Mouse (Mus musculus) hindbrain, embryonic 14.5 days (tissue): ENCODE data around the gene Misp. TPM values are rescaled to one million over a fixed set of nuclear protein-coding genes. Genes with fewer than 3 reads are reported as not detected.

Experiments
- ATAC-seq: fragments of 200-750 bp; cut with Nextera tagmentation; 2 replicates; pipeline ENCODE4 v1.8.0; 2017; ENCODE audit warnings: moderate number of reproducible peaks, mild to moderate bottlenecking, moderate TSS enrichment, moderate library complexity; ENCODE audit not compliant: low FRiP score
- DNase-seq: peaks from one replicate; pipeline ENCODE4 v3.0.0-alpha.2; 2015; ENCODE audit warnings: low spot score
- H3K27ac ChIP-seq: fragments of 300-500 bp; sonication (generic); 2 replicates; pipeline ENCODE4 v1.5.1; 2014; ENCODE audit warnings: mild to moderate bottlenecking, moderate library complexity
- H3K27me3 ChIP-seq: fragments of 300-500 bp; sonication (generic); 2 replicates; pipeline ENCODE4 v1.6.1; 2014; ENCODE audit warnings: mild to moderate bottlenecking, low read length, mixed read lengths; ENCODE audit not compliant: control insufficient read depth, insufficient read depth
- H3K36me3 ChIP-seq: fragments of 300-500 bp; sonication (generic); replicated peaks from 2 replicates; pipeline ENCODE4 v1.6.1; 2014; ENCODE audit not compliant: control insufficient read depth, insufficient read depth
- H3K4me1 ChIP-seq: fragments of 300-500 bp; sonication (generic); replicated peaks from 2 replicates; pipeline ENCODE4 v1.6.1; 2014; ENCODE audit warnings: antibody characterized with exemption, low read length, mixed read lengths; ENCODE audit not compliant: control insufficient read depth, insufficient read depth
- H3K4me2 ChIP-seq: fragments of 300-500 bp; sonication (generic); replicated peaks from 2 replicates; pipeline ENCODE4 v1.6.1; 2014; ENCODE audit warnings: mild to moderate bottlenecking, moderate library complexity
- H3K4me3 ChIP-seq: fragments of 300-500 bp; sonication (generic); replicated peaks from 2 replicates; pipeline ENCODE4 v1.5.1; 2014; ENCODE audit warnings: mild to moderate bottlenecking, low read length
- H3K9ac ChIP-seq: fragments of 300-500 bp; sonication (generic); 2 replicates; pipeline ENCODE4 v1.6.1; 2014
- H3K9me3 ChIP-seq: fragments of 300-500 bp; sonication (generic); 2 replicates; pipeline ENCODE4 v1.6.1; 2016; ENCODE audit warnings: low read length; ENCODE audit not compliant: control insufficient read depth
- WGBS: fragments of 180-500 bp; shearing (Covaris S2); extraction: QIAGEN DNeasy Blood & Tissue Kit; methylation state at CpG from one replicate; pipeline ENCODE4 v1.1.7; 2014; 5-methylcytosine and 5-hydroxymethylcytosine counted together
- polyA plus RNA-seq: library from polyadenylated mRNA; unstranded; fragments of >200 nt; fragmentation: Nextera tagmentation; extraction: Ambion mirVana; gene quantifications from 2 replicates; pipeline ENCODE4 v1.2.1, GENCODE M21; 2014

The Misp gene
- polyA plus RNA-seq, 1 experiment from 2014 or later: 0.08 TPM

- Histone ChIP-seq H3K4me1 (no peaks in the 10 kb centered on the region), H3K27me3 (no peaks in the 10 kb centered on the region), H3K36me3 (peaks cover 83% of the 10 kb centered on the region), H3K27ac (no peak overlapping the region), H3K4me2 (no peak overlapping the region), H3K4me3 (no peak overlapping the region), H3K9ac (no peak overlapping the region), H3K9me3 (no peaks in the 10 kb centered on the region)
- WGBS: 86% methylated on average over 12 of the region's 12 CpGs
- DNase-seq (no peak), ATAC-seq (no peak)
Observed at GRCm38 (mm10) chr10:79815671-79816494, 4.9 kb upstream of the Misp start.

GRCm38 (mm10) chr10:79817111-79817510, 3.7 kb upstream of the Misp start:
- no peaks in the 10 kb centered on the region for H3K9me3 ChIP-seq
- peaks cover 79% of the 10 kb centered on the region for H3K36me3 ChIP-seq
- ATAC-seq: no peak
- no peak overlapping the region for H3K27ac ChIP-seq
- H3K27me3 ChIP-seq: no peaks in the 10 kb centered on the region
- no peak overlapping the region for H3K4me3 ChIP-seq
- peaks cover under 1% of the 10 kb centered on the region; the same call in 1 of the 2 replicates for H3K4me1 ChIP-seq
- DNase-seq: no peak
- H3K4me2 ChIP-seq: no peak overlapping the region
- 80% methylated on average over 2 of the region's 2 CpGs for WGBS
- no peak overlapping the region for H3K9ac ChIP-seq

- no peak for ATAC-seq
- no peaks in the 10 kb centered on the region for H3K9me3 ChIP-seq
- H3K4me2 ChIP-seq: no peak overlapping the region
- H3K4me1 ChIP-seq: peaks cover 5% of the 10 kb centered on the region; the same call in 1 of the 2 replicates
- 67% methylated on average over 4 of the region's 4 CpGs for WGBS
- H3K27ac ChIP-seq: no peak overlapping the region
- no peak overlapping the region for H3K4me3 ChIP-seq
- peaks cover 71% of the 10 kb centered on the region for H3K36me3 ChIP-seq
- no peak overlapping the region for H3K9ac ChIP-seq
- no peak for DNase-seq
- H3K27me3 ChIP-seq: no peaks in the 10 kb centered on the region
Observed at GRCm38 (mm10) chr10:79818225-79818624, 2.6 kb upstream of the Misp start.

- Histone ChIP-seq H3K27me3 (no peaks in the 10 kb centered on the region), H3K9me3 (no peaks in the 10 kb centered on the region), H3K9ac (no peak overlapping the region), H3K4me2 (no peak overlapping the region), H3K27ac (no peak overlapping the region), H3K36me3 (peaks cover 65% of the 10 kb centered on the region), H3K4me3 (no peak overlapping the region), H3K4me1 (peaks cover 5% of the 10 kb centered on the region; the same call in 1 of the 2 replicates)
- 92% methylated on average over 17 of the region's 17 CpGs for WGBS
- ATAC-seq (no peak), DNase-seq (no peak)
Observed at GRCm38 (mm10) chr10:79819606-79820005, 1.2 kb upstream of the Misp start.

GRCm38 (mm10) chr10:79820277-79820676, 512 bp upstream of the Misp start:
- peaks cover 62% of the 10 kb centered on the region for H3K36me3 ChIP-seq
- no peak for ATAC-seq

GRCm38 (mm10) chr10:79821731-79822130, 942 bp downstream of the Misp start:
- Histone ChIP-seq H3K9ac (no peak overlapping the region), H3K27ac (no peak overlapping the region), H3K4me1 (peaks cover 5% of the 10 kb centered on the region; the same call in 1 of the 2 replicates), H3K4me2 (no peak overlapping the region), H3K9me3 (no peaks in the 10 kb centered on the region), H3K4me3 (no peak overlapping the region), H3K36me3 (peaks cover 47% of the 10 kb centered on the region), H3K27me3 (no peaks in the 10 kb centered on the region)
- DNase-seq: no peak
- no peak for ATAC-seq
- WGBS: 91% methylated on average over 12 of the region's 12 CpGs

More at GRCm38 (mm10) chr10:79820277-79820676, 512 bp upstream of the Misp start:
- WGBS: 93% methylated on average over 8 of the region's 8 CpGs
- Histone ChIP-seq H3K9me3 (no peaks in the 10 kb centered on the region), H3K27me3 (no peaks in the 10 kb centered on the region), H3K4me2 (no peak overlapping the region), H3K4me3 (no peak overlapping the region), H3K4me1 (peaks cover 5% of the 10 kb centered on the region; the same call in 1 of the 2 replicates), H3K9ac (no peak overlapping the region), H3K27ac (no peak overlapping the region)
- DNase-seq: no peak

- 40% methylated on average over 16 of the region's 17 CpGs for WGBS
- no peak overlapping the region for H3K27ac ChIP-seq
Observed at GRCm38 (mm10) chr10:79822372-79822771, 1.6 kb downstream of the Misp start.

GRCm38 (mm10) chr10:79823011-79823410, 2.2 kb downstream of the Misp start:
- 81% methylated on average over 6 of the region's 6 CpGs for WGBS
- no peak overlapping the region for H3K4me2 ChIP-seq
- no peaks in the 10 kb centered on the region for H3K9me3 ChIP-seq
- H3K36me3 ChIP-seq: peaks cover 35% of the 10 kb centered on the region
- H3K9ac ChIP-seq: no peak overlapping the region
- H3K27ac ChIP-seq: no peak overlapping the region
- DNase-seq: no peak
- no peak for ATAC-seq
- peaks cover 5% of the 10 kb centered on the region; the same call in 1 of the 2 replicates for H3K4me1 ChIP-seq
- H3K4me3 ChIP-seq: no peak overlapping the region
- H3K27me3 ChIP-seq: no peaks in the 10 kb centered on the region

More at GRCm38 (mm10) chr10:79822372-79822771, 1.6 kb downstream of the Misp start:
- Histone ChIP-seq H3K9ac (0 out of 2 replicates have a peak overlapping the region, but pooled peaks have one; percentile 20), H3K36me3 (peaks cover 41% of the 10 kb centered on the region), H3K4me2 (no peak overlapping the region), H3K4me1 (peaks cover 5% of the 10 kb centered on the region; the same call in 1 of the 2 replicates), H3K4me3 (no peak overlapping the region), H3K27me3 (no peaks in the 10 kb centered on the region), H3K9me3 (no peaks in the 10 kb centered on the region)
- no peak for DNase-seq
- ATAC-seq: no peak; the same call in 1 of the 2 replicates

GRCm38 (mm10) chr10:79824413-79824812, 3.6 kb downstream of the Misp start:
- no peak overlapping the region for H3K9ac ChIP-seq

More at GRCm38 (mm10) chr10:79824413-79824812, 3.6 kb downstream of the Misp start:
- Histone ChIP-seq H3K36me3 (peaks cover 23% of the 10 kb centered on the region), H3K4me3 (no peak overlapping the region), H3K9me3 (no peaks in the 10 kb centered on the region), H3K27me3 (no peaks in the 10 kb centered on the region), H3K4me2 (no peak overlapping the region), H3K4me1 (peaks cover 5% of the 10 kb centered on the region; the same call in 1 of the 2 replicates), H3K27ac (no peak overlapping the region)
- 72% methylated on average over 6 of the region's 6 CpGs for WGBS
- no peak for DNase-seq
- ATAC-seq: no peak
